13 mouse cellular contexts compared by ENCODE assay signal in the genomic region with DNA sequence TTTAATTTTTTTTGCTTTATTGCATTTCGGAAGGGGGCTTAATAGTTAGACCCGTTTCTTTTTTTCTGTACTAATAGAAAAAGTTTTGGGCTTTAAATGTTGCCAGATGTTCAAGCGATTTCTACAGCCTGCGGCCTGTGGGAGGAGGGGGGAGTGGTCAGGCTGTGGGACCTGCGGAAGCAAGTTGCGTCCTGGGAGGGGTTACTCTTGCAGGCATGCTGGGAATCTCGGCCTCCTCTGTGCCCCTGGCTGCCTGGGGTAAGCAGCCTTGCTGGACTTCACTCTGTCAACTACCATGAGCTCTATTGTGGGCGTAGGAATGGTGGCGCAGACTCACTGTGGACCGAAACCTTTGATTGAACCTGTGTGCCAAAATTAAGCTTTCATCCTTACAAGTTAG. TPM values are rescaled to one million over a fixed set of nuclear protein-coding genes. Genes with fewer than 3 reads are reported as not detected.
DNase-seq lines count a peak whose midpoint lies in the region; ATAC-seq and TF ChIP-seq lines count a peak whose summit lies in the region.
"Had no signal": no experiment of that assay in that cellular context is flagged by ENCODE, and none has a peak within 500 bp of the region (broad histone marks: within the 10 kb centered on the region; RNA-seq: fewer than 3 reads in every experiment).

No protein-coding gene starts in this region.

- H3K4me3 ChIP-seq in forebrain, embryonic 10.5 days: no peak overlapping the region
- H3K4me3 ChIP-seq in forebrain, embryonic 13.5 days: no peak overlapping the region
- H3K4me3 ChIP-seq in lung, embryonic 14.5 days (ENCODE audit: low read depth, low read length): no peak overlapping the region
- no peak overlapping the region for H3K4me3 ChIP-seq in lung, adult 2 months (replicated peaks; ENCODE audit: extremely low read depth, low read depth, low read length)
- no peak overlapping the region for H3K4me3 ChIP-seq in embryonic fibroblast, embryonic 13.5 days (ENCODE audit: insufficient read depth, low read length)
- H3K4me3 ChIP-seq in layer of hippocampus, adult 2 months: no peak overlapping the region
- H3K4me3 ChIP-seq in hindbrain, embryonic 13.5 days: no peak overlapping the region
- H3K4me3 ChIP-seq: hindbrain, embryonic 15.5 days had no signal

- no peak for TF ChIP-seq POLR2A in lung, adult 2 months (IDR thresholded peaks at IDR 0.05; ENCODE audit: borderline replicate concordance, extremely low read depth, low read depth, low read length)
- TF ChIP-seq POLR2A in embryonic fibroblast, embryonic 13.5 days (IDR thresholded peaks at IDR 0.05; ENCODE audit: low read depth, low read length): no peak

- H3K4me2 ChIP-seq in forebrain, embryonic 13.5 days: no peak overlapping the region
- H3K4me2 ChIP-seq in lung, embryonic 14.5 days: no peak overlapping the region
- no peak overlapping the region for H3K4me2 ChIP-seq in hindbrain, embryonic 13.5 days
- H3K4me2 ChIP-seq: hindbrain, embryonic 15.5 days; midbrain, embryonic 11.5 days had no signal

- no peak overlapping the region for H3K9ac ChIP-seq in forebrain, embryonic 13.5 days
- H3K9ac ChIP-seq in lung, embryonic 14.5 days: no peak overlapping the region
- H3K9ac ChIP-seq in hindbrain, embryonic 13.5 days: no peak overlapping the region
- H3K9ac ChIP-seq: hindbrain, embryonic 15.5 days had no signal

- H3K9me3 ChIP-seq in forebrain, embryonic 10.5 days: no peaks in the 10 kb centered on the region
- H3K9me3 ChIP-seq in forebrain, embryonic 13.5 days (replicated peaks): no peaks in the 10 kb centered on the region
- H3K9me3 ChIP-seq in lung, embryonic 14.5 days (ENCODE audit: low read depth, low read length): no peaks in the 10 kb centered on the region
- no peaks in the 10 kb centered on the region for H3K9me3 ChIP-seq in hindbrain, embryonic 13.5 days
- H3K9me3 ChIP-seq: hindbrain, embryonic 15.5 days had no signal

- ATAC-seq in forebrain, embryonic 13.5 days: no peak
- ATAC-seq in lung, embryonic 14.5 days (ENCODE audit: insufficient read depth): no peak
- ATAC-seq in megakaryocyte progenitor cell, adult 5-6 weeks (replicated peaks; ENCODE audit: poor library complexity): 0 out of 2 replicates have a peak, but pooled peaks have one; percentile 35
- ATAC-seq in hindbrain, embryonic 13.5 days (ENCODE audit: low FRiP score): no peak

- H3K27me3 ChIP-seq in forebrain, embryonic 10.5 days (ENCODE audit: poor library complexity, severe bottlenecking): no peaks in the 10 kb centered on the region
- H3K27me3 ChIP-seq in forebrain, embryonic 13.5 days: no peaks in the 10 kb centered on the region
- no peaks in the 10 kb centered on the region for H3K27me3 ChIP-seq in lung, embryonic 14.5 days (ENCODE audit: insufficient read depth, low read length)
- no peaks in the 10 kb centered on the region for H3K27me3 ChIP-seq in hindbrain, embryonic 13.5 days
- H3K27me3 ChIP-seq: hindbrain, embryonic 15.5 days had no signal

- H3K36me3 ChIP-seq in forebrain, embryonic 10.5 days (replicated peaks): peaks cover 16% of the 10 kb centered on the region
- no peaks in the 10 kb centered on the region for H3K36me3 ChIP-seq in forebrain, embryonic 13.5 days (ENCODE audit: poor library complexity, severe bottlenecking)
- H3K36me3 ChIP-seq in lung, embryonic 14.5 days (ENCODE audit: insufficient read depth): no peaks in the 10 kb centered on the region
- peaks cover 3% of the 10 kb centered on the region; the same call in 1 of the 2 replicates for H3K36me3 ChIP-seq in hindbrain, embryonic 13.5 days
- H3K36me3 ChIP-seq: hindbrain, embryonic 15.5 days had no signal

- TF ChIP-seq CTCF in lung, embryonic 14.5 days (IDR thresholded peaks at IDR 0.05; ENCODE audit: low read depth): no peak
- TF ChIP-seq CTCF in lung, adult 2 months (IDR thresholded peaks at IDR 0.05; ENCODE audit: insufficient read depth, low read length): no peak
- no peak for TF ChIP-seq CTCF in embryonic fibroblast, embryonic 13.5 days (IDR thresholded peaks at IDR 0.05; ENCODE audit: borderline replicate concordance, insufficient read depth, low read length)
- no peak for TF ChIP-seq CTCF in layer of hippocampus, adult 2 months (conservative IDR thresholded peaks at IDR 0.05)

- H3K27ac ChIP-seq in forebrain, embryonic 10.5 days: no peak overlapping the region
- no peak overlapping the region for H3K27ac ChIP-seq in forebrain, embryonic 13.5 days
- H3K27ac ChIP-seq in lung, embryonic 14.5 days (ENCODE audit: low read depth): no peak overlapping the region
- H3K27ac ChIP-seq in embryonic fibroblast, embryonic 13.5 days (ENCODE audit: insufficient read depth, low read length): peak overlapping the region; percentile 28; the same call in 1 of the 2 replicates
- no peak overlapping the region for H3K27ac ChIP-seq in layer of hippocampus, adult 2 months
- no peak overlapping the region for H3K27ac ChIP-seq in hindbrain, embryonic 13.5 days
- H3K27ac ChIP-seq: hindbrain, embryonic 15.5 days had no signal

- 58% methylated on average over 10 of the region's 10 CpGs for WGBS in forebrain, embryonic 10.5 days
- WGBS in forebrain, embryonic 13.5 days: 71% methylated on average over 10 of the region's 10 CpGs
- 55% methylated on average over 10 of the region's 10 CpGs for WGBS in lung, embryonic 14.5 days
- WGBS in lung, adult 2 months: 68% methylated on average over 10 of the region's 10 CpGs
- 51% methylated on average over 10 of the region's 10 CpGs for WGBS in hindbrain, embryonic 13.5 days

- peaks cover 23% of the 10 kb centered on the region for H3K4me1 ChIP-seq in forebrain, embryonic 10.5 days
- H3K4me1 ChIP-seq in forebrain, embryonic 13.5 days: peaks cover 5% of the 10 kb centered on the region; the same call in 1 of the 2 replicates
- peaks cover 12% of the 10 kb centered on the region for H3K4me1 ChIP-seq in lung, embryonic 14.5 days (ENCODE audit: insufficient read depth)
- peaks cover 5% of the 10 kb centered on the region; the same call in 1 of the 2 replicates for H3K4me1 ChIP-seq in lung, adult 2 months (ENCODE audit: control insufficient read depth, insufficient read depth, low read length)
- H3K4me1 ChIP-seq in embryonic fibroblast, embryonic 13.5 days (ENCODE audit: control insufficient read depth, insufficient read depth, low read length): peaks cover 16% of the 10 kb centered on the region; the same call in 1 of the 2 replicates
- H3K4me1 ChIP-seq in hindbrain, embryonic 13.5 days (replicated peaks): no peaks in the 10 kb centered on the region; the same call in 1 of the 2 replicates
- H3K4me1 ChIP-seq: hindbrain, embryonic 15.5 days had no signal

- peak; percentile 37 for DNase-seq in forebrain, embryonic 10.5 days (ENCODE audit: extremely low spot score, low spot score)
- peak; percentile 43 for DNase-seq in lung, embryonic 14.5 days
- no peak for DNase-seq in lung, adult 2 months
- DNase-seq in layer of hippocampus, adult 2 months (ENCODE audit: low spot score in 2 of 2): no peak
- DNase-seq: cerebellum, postnatal 36 days; kidney, postnatal 25 days; left cerebral cortex, postnatal 4 days had no signal

RNA-seq across cellular contexts. Expression of a gene that starts 22.4 kb away (rescaled TPM):
- 42.7 and 43.0 TPM in 2 replicates for polyA plus RNA-seq in forebrain, embryonic 10.5 days (2016; fragmentation: Nextera tagmentation; extraction: Ambion mirVana)
- polyA plus RNA-seq in forebrain, embryonic 13.5 days (2015; fragmentation: Nextera tagmentation; extraction: Ambion mirVana): 22.7 and 24.1 TPM in 2 replicates
- polyA plus RNA-seq in lung, embryonic 14.5 days (2014; fragmentation: Nextera tagmentation; extraction: Ambion mirVana): 104 and 105 TPM in 2 replicates
- 85.4 and 132 TPM in 2 replicates for polyA plus RNA-seq in lung, adult 2 months (2012; rRNA removed)
- polyA plus RNA-seq in embryonic fibroblast, embryonic 13.5 days (2011; ENCODE audit: insufficient read length, low read depth, missing spikeins): 134 and 138 TPM in 2 replicates
- 16.5 and 28.2 TPM in 2 replicates for total RNA-seq in megakaryocyte progenitor cell, adult 5-6 weeks (2015)
- 19.1 and 24.6 TPM in 2 replicates for total RNA-seq in megakaryocyte progenitor cell, adult 5-6 weeks (2017)
- 10 to 100 TPM; 76.4 to 84.6 TPM for total RNA-seq in layer of hippocampus, adult 2 months (2021)
- polyA plus RNA-seq in hindbrain, embryonic 13.5 days (2015; fragmentation: Nextera tagmentation; extraction: Ambion mirVana): 23.7 and 24.9 TPM in 2 replicates

Comparison
In these comparisons a context has a peak if more than half of its experiments do, and no peak if none do; other contexts are left out.
1. DNase-seq: peak in forebrain, embryonic 10.5 days (single experiment) and lung, embryonic 14.5 days (single experiment); none in lung, adult 2 months (single experiment) and layer of hippocampus, adult 2 months (0 of 2).